Mouse (Mus musculus) midbrain, embryonic 11.5 days (tissue): Measurements from ENCODE around the gene Pde6b. TPM values are rescaled to one million over a fixed set of nuclear protein-coding genes. Genes with fewer than 3 reads are reported as not detected.

ENCODE experiments used
- ATAC-seq: fragments of 200-750 bp; cut with Nextera tagmentation; 2 replicates; pipeline ENCODE4 v1.8.0; 2017; ENCODE audit warnings: moderate TSS enrichment, moderate library complexity; ENCODE audit not compliant: low FRiP score
- DNase-seq: peaks from one replicate; pipeline ENCODE4 v3.0.0; 2015; ENCODE audit warnings: low spot score; ENCODE audit errors: missing footprints
- H3K27ac ChIP-seq: fragments of 300-500 bp; sonication (generic); 2 replicates; pipeline ENCODE4 v1.5.1; 2014; ENCODE audit warnings: low read depth, low read length
- H3K27me3 ChIP-seq: fragments of 300-500 bp; sonication (generic); 2 replicates; pipeline ENCODE4 v1.6.1; 2014; ENCODE audit warnings: mild to moderate bottlenecking, low read length, moderate library complexity, mixed read lengths; ENCODE audit not compliant: control insufficient read depth, insufficient read depth
- H3K36me3 ChIP-seq: fragments of 300-500 bp; sonication (generic); 2 replicates; pipeline ENCODE4 v1.6.1; 2014; ENCODE audit warnings: mild to moderate bottlenecking, low read length, moderate library complexity, mixed read lengths; ENCODE audit not compliant: control insufficient read depth, insufficient read depth
- H3K4me1 ChIP-seq: fragments of 300-500 bp; sonication (generic); 2 replicates; pipeline ENCODE4 v1.6.1; 2014; ENCODE audit warnings: low read length; ENCODE audit not compliant: control insufficient read depth, insufficient read depth
- H3K4me2 ChIP-seq: fragments of 300-500 bp; sonication (generic); 2 replicates; pipeline ENCODE4 v1.6.1; 2014; ENCODE audit warnings: mild to moderate bottlenecking, moderate library complexity
- H3K4me3 ChIP-seq: fragments of 300-500 bp; sonication (generic); 2 replicates; pipeline ENCODE4 v1.5.1; 2014; ENCODE audit warnings: low read depth, low read length
- H3K9ac ChIP-seq: fragments of 300-500 bp; sonication (generic); 2 replicates; pipeline ENCODE4 v1.6.1; 2014; ENCODE audit warnings: low read length
- H3K9me3 ChIP-seq: fragments of 300-500 bp; sonication (generic); 2 replicates; pipeline ENCODE4 v1.6.1; 2016; ENCODE audit warnings: low read length; ENCODE audit not compliant: control insufficient read depth
- WGBS: fragments of 180-500 bp; shearing (Covaris S2); extraction: QIAGEN DNeasy Blood & Tissue Kit; methylation state at CpG from one replicate; pipeline ENCODE4 v1.1.7; 2014; 5-methylcytosine and 5-hydroxymethylcytosine counted together
- polyA plus RNA-seq: library from polyadenylated mRNA; unstranded; fragments of >200 nt; fragmentation: Nextera tagmentation; extraction: Ambion mirVana; gene quantifications from 2 replicates; pipeline ENCODE4 v1.2.1, GENCODE M21; 2014

Gene Pde6b
- polyA plus RNA-seq = 0.18 and 0.29 TPM in 2 replicates

- Histone ChIP-seq H3K4me3 (no peak within 1 kb of the TSS), H3K4me1 (no peaks in the 10 kb centered on the region), H3K27me3 (no peaks in the 10 kb centered on the region), H3K9ac (no peak within 1 kb of the TSS), H3K9me3 (no peaks in the 10 kb centered on the region), H3K36me3 (no peaks in the 10 kb centered on the region), H3K4me2 (no peak within 1 kb of the TSS), H3K27ac (no peak within 1 kb of the TSS)
- ATAC-seq = no peak
- no peak for DNase-seq
- WGBS = 82% methylated on average over 7 of the region's 7 CpGs
These were observed at the start of gene Pde6b for GRCm38 (mm10) chr5:108388201-108388600. Gene Pde6b, plus strand, starts transcription at chr5:108388391.

GRCm38 (mm10) chr5:108343680-108344170 is 44.5 kb upstream of the Pde6b start:
- no peak overlapping the region for H3K9ac ChIP-seq
- WGBS = 91% methylated on average over 4 of the region's 4 CpGs
- no peak overlapping the region for H3K27ac ChIP-seq
- DNase-seq (no peak), ATAC-seq (no peak)
- no peaks in the 10 kb centered on the region for H3K36me3 ChIP-seq
- no peaks in the 10 kb centered on the region for H3K4me1 ChIP-seq
- no peak overlapping the region for H3K4me2 ChIP-seq
- no peaks in the 10 kb centered on the region for H3K9me3 ChIP-seq
- H3K4me3 ChIP-seq = no peak overlapping the region
- H3K27me3 ChIP-seq = no peaks in the 10 kb centered on the region

DNA sequence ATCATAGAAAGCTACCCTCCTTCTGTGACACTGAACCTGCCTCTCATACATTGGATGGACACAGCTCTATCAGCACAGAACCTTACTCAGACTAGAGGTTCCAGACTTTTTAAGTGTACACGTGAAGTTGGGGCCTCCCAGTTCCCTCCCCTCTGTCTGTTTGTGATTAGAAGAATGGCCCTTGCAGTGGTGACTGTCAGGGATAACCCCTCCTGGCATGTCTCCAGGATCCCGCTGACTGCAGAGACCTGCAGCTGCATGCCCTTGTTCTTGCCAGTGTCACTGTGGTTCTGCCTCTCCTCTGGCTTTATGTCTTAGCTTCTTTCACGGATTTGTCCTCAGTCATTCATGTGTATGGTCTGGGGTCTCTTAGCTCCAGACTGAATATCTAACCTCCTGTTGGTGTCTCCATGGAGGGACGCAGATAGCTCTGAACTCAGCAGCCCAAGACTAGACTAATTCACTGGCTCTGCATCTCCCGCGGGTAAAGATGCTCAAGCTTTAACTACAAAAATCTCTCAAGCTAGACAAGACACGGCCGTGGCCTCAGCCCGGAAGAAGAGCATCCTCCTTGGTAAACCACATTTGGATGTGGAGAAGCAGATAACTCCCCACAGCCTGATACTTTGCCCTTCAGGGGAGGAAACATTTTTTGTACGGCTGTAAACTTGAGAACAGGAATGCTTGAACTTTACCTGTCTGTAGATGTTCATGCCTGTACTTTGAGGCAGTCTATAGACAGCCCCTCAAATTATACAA is 42.7 kb upstream of the Pde6b start:
- DNase-seq (no peak), ATAC-seq (no peak)
- Histone ChIP-seq H3K4me3 (no peak overlapping the region), H3K4me1 (no peaks in the 10 kb centered on the region), H3K27me3 (no peaks in the 10 kb centered on the region), H3K9ac (no peak overlapping the region), H3K9me3 (no peaks in the 10 kb centered on the region), H3K4me2 (no peak overlapping the region), H3K27ac (no peak overlapping the region), H3K36me3 (no peaks in the 10 kb centered on the region)
- 88% methylated on average over 10 of the region's 10 CpGs for WGBS

DNA sequence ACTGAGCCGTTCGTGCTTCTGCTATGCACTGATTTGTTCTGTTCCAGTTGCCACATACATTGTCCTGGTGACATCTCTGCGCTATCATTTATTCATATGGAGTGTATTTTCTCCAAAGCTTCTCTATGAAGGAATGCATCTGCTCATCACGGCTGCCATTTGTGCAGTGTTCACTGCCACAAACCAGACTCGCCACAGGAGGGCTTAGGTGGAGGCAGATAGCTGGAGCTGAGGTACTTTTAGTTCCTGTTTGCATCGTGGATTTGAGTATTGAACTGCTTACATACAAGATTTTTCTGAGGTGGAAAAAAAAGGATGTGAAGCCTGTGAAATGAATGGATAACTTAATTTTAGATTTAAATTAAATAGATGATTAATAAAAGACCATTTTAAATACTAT is 40.3 kb upstream of the Pde6b start:
- Histone ChIP-seq H3K27ac (no peak overlapping the region), H3K36me3 (no peaks in the 10 kb centered on the region), H3K4me2 (no peak overlapping the region), H3K4me1 (no peaks in the 10 kb centered on the region), H3K9ac (no peak overlapping the region), H3K9me3 (no peaks in the 10 kb centered on the region), H3K4me3 (no peak overlapping the region), H3K27me3 (no peaks in the 10 kb centered on the region)
- 90% methylated on average over 6 of the region's 6 CpGs for WGBS
- no peak for DNase-seq
- ATAC-seq = no peak

- H3K27ac ChIP-seq = no peak overlapping the region
These were observed 38.6 kb upstream of the Pde6b start for GRCm38 (mm10) chr5:108349511-108350148.

DNA sequence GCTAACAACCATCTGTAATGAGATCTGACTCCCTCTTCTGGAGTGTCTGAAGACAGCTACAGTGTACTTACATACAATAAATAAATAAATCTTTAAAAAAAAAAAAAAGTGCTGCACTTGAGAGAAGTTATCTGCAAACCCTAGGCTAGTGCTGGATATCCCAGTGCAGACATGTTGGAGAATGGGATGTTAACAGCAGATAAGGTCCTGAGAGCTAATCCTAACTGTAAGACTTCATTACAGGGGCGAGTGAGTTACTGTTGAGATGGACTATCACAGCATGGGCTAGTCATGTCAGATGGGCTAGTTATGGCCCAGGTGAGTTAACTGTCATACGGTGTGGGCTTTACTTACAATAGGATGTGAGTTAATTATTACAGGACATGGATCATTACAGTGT is 34.1 kb upstream of the Pde6b start:
- WGBS = 82% methylated on average over 2 of the region's 2 CpGs
- Histone ChIP-seq H3K4me1 (no peaks in the 10 kb centered on the region), H3K27me3 (no peaks in the 10 kb centered on the region)

More at GRCm38 (mm10) chr5:108349511-108350148, 38.6 kb upstream of the Pde6b start:
- ATAC-seq (no peak), DNase-seq (no peak)
- Histone ChIP-seq H3K4me3 (no peak overlapping the region), H3K27me3 (no peaks in the 10 kb centered on the region), H3K36me3 (no peaks in the 10 kb centered on the region), H3K9me3 (no peaks in the 10 kb centered on the region), H3K4me1 (no peaks in the 10 kb centered on the region), H3K4me2 (no peak overlapping the region), H3K9ac (no peak overlapping the region)
- WGBS = 97% methylated on average over 9 of the region's 9 CpGs

DNA sequence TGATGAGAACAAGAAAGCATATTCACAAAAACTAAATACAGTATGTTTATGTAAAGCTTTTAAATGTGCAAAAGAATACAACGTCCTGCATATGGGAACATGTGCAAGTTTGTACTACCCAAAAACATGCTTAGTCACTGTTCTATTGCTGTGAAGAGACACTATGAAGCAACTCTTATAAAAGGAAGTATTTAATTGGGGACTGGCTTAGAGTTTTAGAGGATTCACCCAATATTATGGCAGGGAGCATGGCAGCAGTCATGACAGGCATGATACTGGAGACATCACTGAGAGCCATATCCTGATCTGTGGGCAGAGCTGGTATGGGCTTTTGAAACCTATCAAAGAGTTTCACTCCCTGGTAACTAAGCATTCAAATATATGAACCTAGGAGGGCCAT is 30.3 kb upstream of the Pde6b start:
- no peak for DNase-seq
- Histone ChIP-seq H3K27me3 (no peaks in the 10 kb centered on the region), H3K9ac (no peak overlapping the region), H3K27ac (no peak overlapping the region), H3K4me1 (no peaks in the 10 kb centered on the region), H3K9me3 (no peaks in the 10 kb centered on the region), H3K4me3 (no peak overlapping the region), H3K4me2 (no peak overlapping the region), H3K36me3 (no peaks in the 10 kb centered on the region)
- no peak for ATAC-seq
- WGBS = 88% methylated on average over 1 of the region's 1 CpGs

More for the DNA sequence above, 34.1 kb upstream of the Pde6b start:
- no peak for ATAC-seq
- Histone ChIP-seq H3K4me2 (no peak overlapping the region), H3K27ac (no peak overlapping the region), H3K36me3 (no peaks in the 10 kb centered on the region), H3K9me3 (no peaks in the 10 kb centered on the region), H3K4me3 (no peak overlapping the region), H3K9ac (no peak overlapping the region)
- no peak for DNase-seq

GRCm38 (mm10) chr5:108359491-108359890 is 28.7 kb upstream of the Pde6b start:
- ATAC-seq (no peak), DNase-seq (no peak)
- no peak overlapping the region for H3K4me2 ChIP-seq
- H3K9ac ChIP-seq = no peak overlapping the region
- no peaks in the 10 kb centered on the region for H3K4me1 ChIP-seq
- H3K27me3 ChIP-seq = peaks cover 4% of the 10 kb centered on the region; the same call in 1 of the 2 replicates
- H3K36me3 ChIP-seq = no peaks in the 10 kb centered on the region
- H3K4me3 ChIP-seq = no peak overlapping the region
- H3K9me3 ChIP-seq = no peaks in the 10 kb centered on the region
- 90% methylated on average over 9 of the region's 9 CpGs for whole genome bisulfite sequencing
- no peak overlapping the region for H3K27ac ChIP-seq

- no peak for ATAC-seq
- Histone ChIP-seq H3K4me2 (no peak overlapping the region), H3K9ac (no peak overlapping the region), H3K27me3 (peaks cover 9% of the 10 kb centered on the region), H3K27ac (no peak overlapping the region), H3K4me3 (no peak overlapping the region), H3K9me3 (no peaks in the 10 kb centered on the region), H3K36me3 (no peaks in the 10 kb centered on the region), H3K4me1 (no peaks in the 10 kb centered on the region)
- DNase-seq = no peak
- 90% methylated on average over 4 of the region's 4 CpGs for WGBS
These were observed 28.0 kb upstream of the Pde6b start for GRCm38 (mm10) chr5:108360211-108360610.
